In genomic region chr9:115356731-115357458, GRCm38 (mm10) we compare ENCODE assay signal across 11 mouse cellular contexts. TPM values are rescaled to one million over a fixed set of nuclear protein-coding genes. Genes with fewer than 3 reads are reported as not detected.
DNase-seq lines count a peak whose midpoint lies in the region; ATAC-seq and TF ChIP-seq lines count a peak whose summit lies in the region.
"Had no signal": no experiment of that assay in that cellular context is flagged by ENCODE, and none has a peak within 500 bp of the region (broad histone marks: within the 10 kb centered on the region; RNA-seq: fewer than 3 reads in every experiment).

No protein-coding gene starts in this region.

- H3K27ac ChIP-seq in heart, embryonic 10.5 days, result 0 out of 2 replicates have a peak overlapping the region, but pooled peaks have one; percentile 22
- H3K27ac ChIP-seq in lung, postnatal 0 days (ENCODE audit: low read length), result no peak overlapping the region
- H3K27ac ChIP-seq: neural tube, embryonic 15.5 days had no signal

- peak; percentile 79 for ATAC-seq in lung, postnatal 0 days

- H3K4me2 ChIP-seq in lung, postnatal 0 days (replicated peaks; ENCODE audit: low read depth, low read length), result 0 out of 2 replicates have a peak overlapping the region, but pooled peaks have one; percentile 8
- H3K4me2 ChIP-seq: neural tube, embryonic 15.5 days had no signal

- no peak for TF ChIP-seq CTCF in lung, postnatal 0 days (IDR thresholded peaks at IDR 0.05)

- H3K4me3 ChIP-seq in heart, embryonic 10.5 days, result no peak overlapping the region; the same call in 1 of the 2 replicates
- H3K4me3 ChIP-seq in lung, postnatal 0 days (ENCODE audit: low read depth, low read length), result no peak overlapping the region
- H3K4me3 ChIP-seq: neural tube, embryonic 15.5 days had no signal

- intact Hi-C loops in heart, postnatal 10 days (cut with DNase I), result no loop called here

- TF ChIP-seq EP300 in lung, postnatal 0 days (IDR thresholded peaks at IDR 0.05), result no peak

- DNase-seq in heart, embryonic 10.5 days (ENCODE audit: low spot score), result no peak
- DNase-seq in heart, postnatal 10 days, result no peak
- peak; percentile 15 for DNase-seq in testis, postnatal 14 days (ENCODE audit: low spot score)
- DNase-seq in testis, postnatal 10 days (ENCODE audit: low spot score), result no peak
- peak; percentile 64 for DNase-seq in lung, postnatal 0 days (ENCODE audit: low spot score)
- DNase-seq in adrenal gland, postnatal 36 days, result no peak
- DNase-seq in adrenal gland, postnatal 25 days, result no peak
- DNase-seq in adipocyte (ENCODE audit: low spot score), result no peak
- DNase-seq: cerebellum, adult 11 months; gastrocnemius, postnatal 25 days had no signal

- H3K4me1 ChIP-seq in heart, embryonic 10.5 days, result peaks cover 22% of the 10 kb centered on the region
- no peaks in the 10 kb centered on the region; the same call in 1 of the 2 replicates for H3K4me1 ChIP-seq in lung, postnatal 0 days (ENCODE audit: insufficient read depth, low read depth, low read length)
- H3K4me1 ChIP-seq: neural tube, embryonic 15.5 days had no signal

- H3K36me3 ChIP-seq in heart, embryonic 10.5 days, result no peaks in the 10 kb centered on the region
- no peaks in the 10 kb centered on the region for H3K36me3 ChIP-seq in lung, postnatal 0 days (ENCODE audit: insufficient read depth, low read length)
- H3K36me3 ChIP-seq: neural tube, embryonic 15.5 days had no signal

- no peak overlapping the region for H3K9ac ChIP-seq in lung, postnatal 0 days (replicated peaks; ENCODE audit: low read depth)
- H3K9ac ChIP-seq: neural tube, embryonic 15.5 days had no signal

- H3K9me3 ChIP-seq in heart, embryonic 10.5 days, result no peaks in the 10 kb centered on the region
- no peaks in the 10 kb centered on the region for H3K9me3 ChIP-seq in lung, postnatal 0 days (ENCODE audit: low read length)
- H3K9me3 ChIP-seq: neural tube, embryonic 15.5 days had no signal

- H3K27me3 ChIP-seq in heart, embryonic 10.5 days (ENCODE audit: insufficient read depth, poor library complexity, severe bottlenecking), result no peaks in the 10 kb centered on the region
- no peaks in the 10 kb centered on the region for H3K27me3 ChIP-seq in lung, postnatal 0 days (replicated peaks; ENCODE audit: insufficient read depth, low read length)
- H3K27me3 ChIP-seq: neural tube, embryonic 15.5 days had no signal

- WGBS in heart, embryonic 10.5 days, result 33% methylated on average over 19 of the region's 19 CpGs
- 44% methylated on average over 19 of the region's 19 CpGs for WGBS in lung, postnatal 0 days

RNA-seq across cellular contexts. Expression of gene Stt3b, which starts 46.7 kb away (rescaled TPM):
- 101 TPM in 2 replicates for polyA plus RNA-seq in heart, embryonic 10.5 days (2016; fragmentation: Nextera tagmentation; extraction: Ambion mirVana)
- 10 to 100 TPM; 68.6 to 69.2 TPM for total RNA-seq in heart, postnatal 10 days (2021)
- polyA plus RNA-seq in lung, postnatal 0 days (2015; fragmentation: Nextera tagmentation; extraction: Ambion mirVana), result 56.6 and 62.3 TPM in 2 replicates
- 100 to 1,000 TPM; 133 to 140 TPM for total RNA-seq in adrenal gland, postnatal 36 days (2021)
- 112 and 116 TPM in 2 replicates for total RNA-seq in adrenal gland, postnatal 25 days (2021)

Comparison
In these comparisons a context has a peak if more than half of its experiments do, and no peak if none do; other contexts are left out.
1. DNase-seq: peak in testis, postnatal 14 days (single experiment) and lung, postnatal 0 days (single experiment); none in heart, embryonic 10.5 days (single experiment), heart, postnatal 10 days (0 of 2), testis, postnatal 10 days (single experiment), adrenal gland, postnatal 36 days (0 of 2), adrenal gland, postnatal 25 days (single experiment) and adipocyte (single experiment).